Mouse (Mus musculus): ENCODE measurements around the gene Dspp. TPM values are rescaled to one million over a fixed set of nuclear protein-coding genes. Genes with fewer than 3 reads are reported as not detected.

Gene Dspp
- polyA plus RNA-seq, 1 experiment from 2014 or later: not detected

GRCm38 (mm10) chr5:104218926-104219325, 48.4 kb downstream of the Dspp start:
- no peaks in the 10 kb centered on the region for H3K27me3 ChIP-seq (ENCODE audit: low read depth, poor library complexity, severe bottlenecking)
- no peak for DNase-seq (ENCODE audit: low spot score)
- no peak overlapping the region for H3K4me3 ChIP-seq
- 36% methylated on average over 5 of the region's 5 CpGs for WGBS
- no peak overlapping the region for H3K27ac ChIP-seq
- H3K9me3 ChIP-seq (replicated peaks): no peaks in the 10 kb centered on the region
- H3K4me1 ChIP-seq: no peaks in the 10 kb centered on the region
- H3K36me3 ChIP-seq: no peaks in the 10 kb centered on the region

- H3K27ac ChIP-seq: no peak overlapping the region
- 61% methylated on average over 3 of the region's 3 CpGs for WGBS
- H3K4me1 ChIP-seq: peaks cover 5% of the 10 kb centered on the region; the same call in 1 of the 2 replicates
- H3K9me3 ChIP-seq (replicated peaks): no peaks in the 10 kb centered on the region
- no peaks in the 10 kb centered on the region for H3K36me3 ChIP-seq
- H3K4me3 ChIP-seq: no peak overlapping the region
- H3K27me3 ChIP-seq (ENCODE audit: low read depth, poor library complexity, severe bottlenecking): no peaks in the 10 kb centered on the region
- DNase-seq (ENCODE audit: low spot score): no peak
These were observed 53.8 kb downstream of the Dspp start for GRCm38 (mm10) chr5:104224299-104224698.

- Histone ChIP-seq H3K27me3 (ENCODE audit: low read depth, poor library complexity, severe bottlenecking) (no peaks in the 10 kb centered on the region), H3K36me3 (no peaks in the 10 kb centered on the region), H3K9me3 (replicated peaks) (no peaks in the 10 kb centered on the region), H3K4me3 (no peak overlapping the region), H3K27ac (no peak overlapping the region), H3K4me1 (peaks cover 5% of the 10 kb centered on the region; the same call in 1 of the 2 replicates)
- no peak for DNase-seq (ENCODE audit: low spot score)
These were observed 54.2 kb downstream of the Dspp start for GRCm38 (mm10) chr5:104224750-104225149.

- no peaks in the 10 kb centered on the region for H3K36me3 ChIP-seq
- no peak for DNase-seq (ENCODE audit: low spot score)
- WGBS: 32% methylated on average over 1 of the region's 1 CpGs
- H3K27me3 ChIP-seq (ENCODE audit: low read depth, poor library complexity, severe bottlenecking): no peaks in the 10 kb centered on the region
- no peaks in the 10 kb centered on the region for H3K9me3 ChIP-seq (replicated peaks)
- H3K27ac ChIP-seq: no peak overlapping the region
- H3K4me1 ChIP-seq: peaks cover 5% of the 10 kb centered on the region; the same call in 1 of the 2 replicates
- H3K4me3 ChIP-seq: no peak overlapping the region
These were observed 58.0 kb downstream of the Dspp start for GRCm38 (mm10) chr5:104228497-104228896.

Other genes starting within 250 kb of the Dspp start
- not detected in 2 replicates for gene Hsd17b13, start 193.3 kb upstream of the Dspp start, polyA plus RNA-seq (2016; fragmentation: Nextera tagmentation; extraction: Ambion mirVana)
- 1.9 and 2.4 TPM in 2 replicates for gene Hsd17b11, start 148.8 kb upstream of the Dspp start, polyA plus RNA-seq (2016; fragmentation: Nextera tagmentation; extraction: Ambion mirVana)
- gene Nudt9, start 124.4 kb upstream of the Dspp start, polyA plus RNA-seq (2016; fragmentation: Nextera tagmentation; extraction: Ambion mirVana): 63.0 and 63.8 TPM in 2 replicates
- not detected in 2 replicates for gene Gm17660, start 93.1 kb upstream of the Dspp start, polyA plus RNA-seq (2016; fragmentation: Nextera tagmentation; extraction: Ambion mirVana)
- gene Sparcl1, start 57.0 kb upstream of the Dspp start, polyA plus RNA-seq (2016; fragmentation: Nextera tagmentation; extraction: Ambion mirVana): 9.4 and 17.1 TPM in 2 replicates
- not detected in 2 replicates for gene Dmp1, start 31.9 kb downstream of the Dspp start, polyA plus RNA-seq (2016; fragmentation: Nextera tagmentation; extraction: Ambion mirVana)
- not detected in 2 replicates for gene Ibsp, start 128.5 kb downstream of the Dspp start, polyA plus RNA-seq (2016; fragmentation: Nextera tagmentation; extraction: Ambion mirVana)
- not detected in 2 replicates for gene Mepe, start 154.6 kb downstream of the Dspp start, polyA plus RNA-seq (2016; fragmentation: Nextera tagmentation; extraction: Ambion mirVana)

Data from limb, embryonic 10.5 days (tissue).